Mouse (Mus musculus) kidney, adult 8-10 months (tissue): ENCODE data around the gene Sirt6.
"Not testable (repeated sequence)": the region's sequence is repeated elsewhere in the genome, so short reads cannot be mapped to it uniquely, and the experiment has no call there.

Experiments
- DNase-seq, 2 experiments: peaks; one replicate each; pipeline ENCODE4 v3.0.0; 2022

Sirt6 gene

DNA sequence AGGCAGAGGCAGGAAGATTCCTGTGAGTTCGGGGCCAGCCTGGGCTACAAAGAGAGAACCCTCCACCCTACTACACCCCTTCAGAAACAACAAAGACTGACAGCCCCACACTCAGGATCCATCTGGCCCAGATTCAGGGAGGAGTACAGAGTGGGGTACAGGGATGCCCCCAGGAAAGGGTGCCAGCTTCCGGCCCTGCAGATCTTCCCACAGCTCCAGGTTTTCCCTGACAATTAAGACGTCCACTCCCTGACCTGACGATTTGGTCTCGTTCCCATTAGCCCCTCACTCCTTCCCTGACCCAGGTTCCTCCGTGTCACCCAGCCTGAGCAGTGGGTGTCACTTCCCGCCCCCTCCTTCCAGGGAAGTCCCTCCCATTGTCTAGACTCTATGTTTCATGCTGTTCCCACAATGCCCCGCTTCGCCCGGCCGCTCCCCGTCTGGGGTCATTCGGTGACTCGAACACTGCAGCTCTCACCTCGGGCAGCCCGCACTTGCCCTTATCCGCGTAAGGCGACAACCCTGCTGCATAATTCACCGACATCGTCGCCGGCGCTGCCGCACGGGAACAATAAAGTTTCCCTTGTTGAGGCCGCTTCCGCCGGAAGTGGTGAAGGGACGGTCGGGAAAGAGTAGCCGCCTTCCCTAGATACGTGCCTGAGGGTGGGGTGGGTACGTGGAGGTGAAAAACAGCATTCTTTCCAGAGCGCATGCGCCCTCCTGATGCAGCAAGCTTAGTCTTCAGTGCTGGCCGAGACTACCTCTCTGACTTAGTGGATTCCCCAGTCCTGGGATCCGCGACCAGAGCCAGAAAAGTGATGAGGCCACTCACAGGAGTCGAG, at the start of gene Sirt6:
Gene Sirt6 (minus strand): TSS at position 804 of the 842 bp plus-strand sequence.
- peak; percentile 92 to 96 for DNase-seq

- DNase-seq = no peak
These were observed 28.6 kb upstream of the Sirt6 start for GRCm38 (mm10) chr10:81656174-81656573.

DNA sequence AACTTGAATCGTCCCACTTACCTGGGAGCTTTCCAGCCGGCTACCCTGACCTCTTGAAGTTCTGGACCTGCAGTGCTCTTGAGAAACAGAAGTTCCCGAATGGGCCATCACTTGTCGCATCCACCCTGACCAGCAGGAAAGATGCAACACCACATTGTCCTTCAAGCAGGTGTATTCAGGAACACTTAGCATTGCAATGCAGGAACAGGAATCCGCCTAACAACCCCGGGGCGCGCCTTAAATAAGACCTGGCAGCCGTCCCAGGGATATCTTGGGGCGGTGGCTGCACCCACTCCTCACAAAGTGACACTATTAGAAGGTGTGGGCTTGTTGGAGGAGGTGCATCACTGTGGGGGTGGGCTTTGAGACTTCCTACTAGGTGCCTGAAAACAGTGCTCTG, 27.6 kb upstream of the Sirt6 start:
- DNase-seq = no peak

DNA sequence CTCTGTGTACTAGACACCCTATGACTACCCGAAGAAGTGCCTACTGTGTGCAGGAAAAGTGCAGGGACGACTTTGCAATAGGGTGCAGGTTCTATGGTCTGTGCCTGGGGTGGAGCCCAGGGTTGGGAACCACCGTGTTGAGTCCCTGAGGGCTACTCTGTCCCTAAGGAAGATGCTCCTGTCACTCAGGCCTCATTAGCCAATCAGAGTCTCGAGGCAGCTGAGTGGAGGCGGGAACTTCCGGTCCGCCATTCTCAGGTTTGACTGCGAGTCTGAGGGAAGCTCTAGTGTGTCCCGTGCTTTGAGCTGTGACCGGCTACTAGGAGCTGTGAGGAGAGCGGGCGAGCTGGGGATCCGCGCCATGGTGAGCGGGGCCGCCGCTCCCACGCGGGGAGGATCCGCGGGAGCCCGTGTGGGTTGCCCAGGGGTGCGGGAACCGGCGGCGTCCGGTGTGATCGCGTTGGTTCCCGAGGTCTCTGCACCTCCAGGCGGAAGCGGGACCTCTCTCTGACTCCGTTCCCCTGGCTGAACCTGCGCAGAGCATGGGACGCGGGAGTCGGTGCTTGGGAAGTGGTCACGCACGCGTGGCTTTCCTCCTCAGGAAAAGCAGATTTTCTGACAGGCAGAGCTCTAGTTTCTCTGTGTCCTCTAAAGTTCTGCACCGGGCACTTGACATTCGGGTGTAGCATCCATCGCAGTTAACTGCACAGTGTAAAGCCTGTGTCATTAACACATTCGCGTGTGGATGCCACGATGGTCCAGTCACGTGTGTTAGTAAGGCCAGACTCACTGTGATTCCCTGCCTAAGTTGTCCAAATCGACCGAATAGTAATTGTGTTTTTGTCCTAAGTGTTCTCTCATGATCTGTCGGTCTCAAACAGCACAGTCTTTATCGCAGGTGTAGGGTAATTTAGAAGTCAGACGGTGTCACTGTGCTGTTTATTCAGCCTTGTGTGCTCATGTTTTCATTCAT, 21.5 kb upstream of the Sirt6 start, which contains the start of gene Gm10778:
Gene Gm10778 (plus strand): TSS at position 257 of the 973 bp plus-strand sequence.
- peak; percentile 83 to 90 for DNase-seq

GRCm38 (mm10) chr10:81646015-81646555, 18.5 kb upstream of the Sirt6 start:
- DNase-seq = peak; percentile 40 to 51

- no peak for DNase-seq
These were observed 17.8 kb upstream of the Sirt6 start for GRCm38 (mm10) chr10:81645391-81645790.

DNA sequence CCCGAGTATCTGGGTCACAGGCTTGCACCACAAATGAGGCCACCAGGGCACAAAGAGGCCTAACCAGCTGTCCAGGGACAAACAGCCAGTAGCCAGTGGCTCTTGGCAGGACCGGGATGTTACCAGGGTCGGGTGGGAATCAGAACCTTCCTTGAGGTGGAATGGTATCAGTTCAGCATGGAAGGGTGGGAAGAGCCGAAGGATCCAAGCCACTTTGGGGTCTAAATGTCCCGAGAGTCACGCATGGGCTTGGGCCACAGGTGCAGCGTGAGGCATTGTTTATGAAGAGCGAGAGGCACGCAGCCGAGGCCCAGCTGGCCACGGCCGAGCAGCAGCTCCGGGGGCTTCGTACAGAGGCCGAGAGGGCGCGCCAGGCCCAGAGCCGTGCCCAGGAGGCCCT, 17.1 kb upstream of the Sirt6 start:
- no peak for DNase-seq

GRCm38 (mm10) chr10:81644162-81644561, 16.6 kb upstream of the Sirt6 start:
- DNase-seq = no peak

GRCm38 (mm10) chr10:81643449-81644055, 16.0 kb upstream of the Sirt6 start:
- DNase-seq = peak; percentile 96 to 97

- no peak for DNase-seq
These were observed 15.3 kb upstream of the Sirt6 start for GRCm38 (mm10) chr10:81642648-81643448.

GRCm38 (mm10) chr10:81641978-81642647, 14.5 kb upstream of the Sirt6 start:
- DNase-seq = no peak

DNA sequence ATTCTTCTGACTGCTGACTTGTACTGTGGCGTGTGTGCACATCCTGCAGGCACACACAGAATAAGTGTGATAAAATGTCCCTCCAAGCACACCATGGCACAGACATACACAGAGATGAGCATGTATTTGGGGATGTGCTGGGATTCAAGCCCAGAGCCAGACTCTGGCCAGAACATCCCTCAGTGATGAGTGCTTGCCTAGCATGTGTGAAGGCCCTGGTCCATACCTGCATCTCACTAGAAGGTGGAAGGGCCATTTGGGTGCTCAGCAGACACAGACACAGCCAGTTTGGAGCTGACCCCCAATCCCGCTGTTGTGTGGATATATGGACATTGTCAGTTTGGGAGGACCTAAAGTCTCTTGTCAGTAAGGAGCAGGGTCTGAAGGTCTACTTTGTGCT, 14.0 kb upstream of the Sirt6 start:
- DNase-seq = no peak

- DNase-seq = not testable (repeated sequence)
These were observed 13.2 kb upstream of the Sirt6 start for GRCm38 (mm10) chr10:81640825-81641224.

GRCm38 (mm10) chr10:81638101-81638500, 10.5 kb upstream of the Sirt6 start:
- DNase-seq = no peak

DNA sequence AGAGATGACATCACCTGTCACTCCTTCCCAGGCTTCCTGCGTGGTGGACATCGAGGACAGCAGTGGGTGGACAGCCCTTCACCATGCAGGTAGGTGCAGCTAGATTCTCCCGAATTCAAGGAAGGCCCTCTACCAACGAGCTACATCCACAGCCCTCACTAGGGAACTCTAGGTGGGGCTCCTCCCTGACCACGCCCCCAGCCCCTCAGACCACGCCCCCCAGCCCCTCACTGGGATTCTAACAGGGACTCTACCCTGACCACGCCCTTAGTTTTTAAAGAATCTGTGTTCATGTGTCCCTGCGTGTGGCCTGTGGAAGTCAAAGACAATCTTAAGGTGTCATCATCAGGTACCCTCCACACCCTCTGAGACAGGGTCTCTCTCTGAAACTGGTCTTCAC, 8.7 kb upstream of the Sirt6 start:
- DNase-seq = no peak

DNA sequence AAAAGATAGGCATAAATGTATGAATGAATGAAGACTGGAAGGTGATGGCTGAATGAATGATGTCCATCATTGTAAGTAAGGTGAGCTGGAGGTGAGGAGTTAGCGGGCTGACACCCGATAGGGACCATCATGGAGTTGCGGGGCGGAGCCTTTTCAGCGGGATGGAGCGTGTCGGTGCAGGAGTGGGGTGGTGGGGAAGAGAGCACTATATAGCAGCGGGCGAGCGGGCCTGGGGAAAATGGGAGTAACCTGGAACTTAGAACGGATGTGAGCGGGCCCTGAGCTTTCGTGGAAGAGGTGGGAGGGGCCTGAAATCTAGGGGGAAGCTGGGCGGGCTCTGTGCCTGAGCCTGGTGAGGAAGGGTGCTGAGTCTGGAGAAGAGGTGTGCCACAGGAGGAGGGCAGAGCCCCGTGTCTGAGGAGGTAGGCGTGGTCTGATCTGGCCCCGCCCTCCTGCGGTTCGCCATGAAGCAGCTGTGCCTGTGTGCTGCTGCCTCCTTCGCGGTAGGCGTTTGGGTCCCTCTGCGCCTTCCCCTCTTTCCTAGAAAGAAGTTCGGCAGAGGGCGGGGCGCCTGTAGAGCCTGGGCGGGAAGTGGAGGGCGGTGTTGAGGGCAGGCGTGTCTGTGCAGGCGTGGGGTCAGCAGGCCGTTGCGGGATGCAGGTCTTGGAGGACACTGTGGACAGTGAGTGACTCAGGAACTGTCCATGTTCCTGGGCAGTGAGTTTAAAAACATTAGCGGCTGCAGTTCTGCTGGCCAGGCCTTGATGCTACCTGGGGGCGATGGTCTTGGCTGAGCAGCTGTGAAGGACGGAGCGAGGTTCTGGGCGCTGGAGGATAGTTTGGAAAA, 5.9 kb upstream of the Sirt6 start:
- peak; percentile 86 to 89 for DNase-seq

DNA sequence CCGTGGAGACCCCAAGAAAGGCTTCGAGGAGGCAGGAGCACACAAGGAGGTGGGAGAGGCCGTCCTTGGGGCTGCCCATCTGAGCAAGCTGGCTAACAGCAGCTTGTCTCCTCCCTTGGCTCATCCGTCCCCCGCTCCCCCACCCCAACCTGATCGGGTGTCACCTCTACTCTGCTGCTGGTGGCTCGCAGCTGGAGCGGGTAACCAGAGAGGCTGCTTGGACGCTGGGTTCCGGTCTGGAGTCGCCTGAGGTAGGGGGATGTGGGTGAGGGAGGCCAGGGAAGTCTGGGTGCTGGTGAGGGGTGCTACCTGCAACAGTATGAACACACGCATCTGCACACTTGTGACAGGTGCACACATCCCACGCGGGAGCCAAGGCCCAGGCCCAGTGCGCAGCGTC, 793 bp upstream of the Sirt6 start, which contains the start of gene Ankrd24:
Gene Ankrd24 (plus strand): TSS at position 151 of the 400 bp plus-strand sequence.
- DNase-seq = no peak

DNA sequence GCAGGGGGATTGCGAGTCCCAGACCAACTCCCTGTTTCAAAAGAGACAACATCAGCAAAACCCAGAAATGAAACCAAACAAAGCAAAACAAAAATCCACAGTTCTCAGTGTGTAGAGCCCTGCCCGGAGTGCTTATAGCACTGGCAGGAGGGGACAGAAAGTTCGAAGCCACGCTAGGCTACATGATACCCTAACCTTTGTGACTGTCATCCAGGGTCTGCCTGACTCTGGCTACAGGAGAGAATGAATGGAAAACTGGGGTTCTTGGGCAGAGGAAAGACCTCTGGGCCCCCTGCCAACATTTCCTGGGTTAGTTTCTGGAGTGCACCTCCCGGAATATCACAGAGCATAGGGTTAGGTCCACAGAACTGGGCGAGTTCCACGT, 231 bp upstream of the Sirt6 start:
- DNase-seq = peak in 1 of 2 experiments; percentile 27

GRCm38 (mm10) chr10:81626101-81626993, 1.2 kb downstream of the Sirt6 start:
- DNase-seq = no peak
